Mouse (Mus musculus): ENCODE measurements around the gene Cobl. TPM values are rescaled to one million over a fixed set of nuclear protein-coding genes. Genes with fewer than 3 reads are reported as not detected.

Cobl gene
- total RNA-seq, 2 experiments from 2014 or later, result 130 to 137 TPM

GRCm38 (mm10) chr11:12198700-12199349 lies 265.9 kb downstream of the Cobl start:
- H3K27ac ChIP-seq, result no peak overlapping the region
- intact Hi-C loops (cut with DNase I), result no loop called here
- no peak for DNase-seq (ENCODE audit: extremely low spot score in 1 of 2, low spot score in 2 of 2)
- no peak overlapping the region for H3K4me3 ChIP-seq
- no peak for TF ChIP-seq CTCF (IDR thresholded peaks at IDR 0.05)

- Histone ChIP-seq H3K27ac (no peak overlapping the region), H3K4me3 (no peak overlapping the region)
- no peak for DNase-seq (ENCODE audit: extremely low spot score in 1 of 2, low spot score in 2 of 2)
- intact Hi-C loops (cut with DNase I), result no loop called here
- no peak for TF ChIP-seq CTCF (IDR thresholded peaks at IDR 0.05)
Observed at GRCm38 (mm10) chr11:12198017-12198416, 266.7 kb downstream of the Cobl start.

GRCm38 (mm10) chr11:12197542-12197941 lies 267.2 kb downstream of the Cobl start:
- DNase-seq (ENCODE audit: extremely low spot score in 1 of 2, low spot score in 2 of 2), result no peak
- no peak overlapping the region for H3K4me3 ChIP-seq
- intact Hi-C loops (cut with DNase I), result no loop called here
- TF ChIP-seq CTCF (IDR thresholded peaks at IDR 0.05), result no peak
- no peak overlapping the region for H3K27ac ChIP-seq

- DNase-seq (ENCODE audit: extremely low spot score in 1 of 2, low spot score in 2 of 2), result no peak
- H3K4me3 ChIP-seq, result no peak overlapping the region
- intact Hi-C loops (cut with DNase I), result no loop called here
- TF ChIP-seq CTCF (IDR thresholded peaks at IDR 0.05), result no peak
- no peak overlapping the region for H3K27ac ChIP-seq
Observed at GRCm38 (mm10) chr11:12195390-12195789, 269.4 kb downstream of the Cobl start.

GRCm38 (mm10) chr11:12193369-12193768 lies 271.4 kb downstream of the Cobl start:
- intact Hi-C loops (cut with DNase I), result no loop called here
- no peak for TF ChIP-seq CTCF (IDR thresholded peaks at IDR 0.05)
- no peak for DNase-seq (ENCODE audit: extremely low spot score in 1 of 2, low spot score in 2 of 2)
- H3K4me3 ChIP-seq, result no peak overlapping the region
- H3K27ac ChIP-seq, result no peak overlapping the region

GRCm38 (mm10) chr11:12191386-12191785 lies 273.4 kb downstream of the Cobl start:
- no peak overlapping the region for H3K4me3 ChIP-seq
- no peak for TF ChIP-seq CTCF (IDR thresholded peaks at IDR 0.05)
- no peak for DNase-seq (ENCODE audit: extremely low spot score in 1 of 2, low spot score in 2 of 2)
- H3K27ac ChIP-seq, result no peak overlapping the region
- intact Hi-C loops (cut with DNase I), result no loop called here

GRCm38 (mm10) chr11:12190417-12190816 lies 274.3 kb downstream of the Cobl start:
- no peak overlapping the region for H3K4me3 ChIP-seq
- no peak overlapping the region for H3K27ac ChIP-seq
- intact Hi-C loops (cut with DNase I), result no loop called here
- DNase-seq (ENCODE audit: extremely low spot score in 1 of 2, low spot score in 2 of 2), result no peak
- TF ChIP-seq CTCF (IDR thresholded peaks at IDR 0.05), result no peak
